Mouse (Mus musculus): Measurements from ENCODE around the gene Hsd11b2. TPM values are rescaled to one million over a fixed set of nuclear protein-coding genes. Genes with fewer than 3 reads are reported as not detected.
"Not testable (repeated sequence)": the region's sequence is repeated elsewhere in the genome, so short reads cannot be mapped to it uniquely, and the experiment has no call there.

Hsd11b2 gene
- polyA plus RNA-seq, 1 experiment from 2014 or later: 6.1 TPM

GRCm38 (mm10) chr8:105546384-105547350 is 28.1 kb downstream of the Hsd11b2 start:
- no peak overlapping the region for H3K4me2 ChIP-seq (replicated peaks)
- H3K4me1 ChIP-seq: peaks cover 18% of the 10 kb centered on the region; the same call in 1 of the 2 replicates
- H3K9ac ChIP-seq: no peak overlapping the region
- no peak overlapping the region for H3K4me3 ChIP-seq
- H3K27me3 ChIP-seq: no peaks in the 10 kb centered on the region
- 63% methylated on average over 6 of the region's 6 CpGs for WGBS
- no peak for ATAC-seq (ENCODE audit: insufficient number of reproducible peaks, insufficient read depth, low FRiP score, low TSS enrichment)
- no peak overlapping the region for H3K27ac ChIP-seq
- H3K9me3 ChIP-seq: no peaks in the 10 kb centered on the region
- H3K36me3 ChIP-seq: no peaks in the 10 kb centered on the region

- H3K36me3 ChIP-seq: no peaks in the 10 kb centered on the region
These were observed 31.0 kb downstream of the Hsd11b2 start for GRCm38 (mm10) chr8:105549506-105549905.

GRCm38 (mm10) chr8:105550083-105550482 is 31.5 kb downstream of the Hsd11b2 start:
- Histone ChIP-seq H3K27ac (no peak overlapping the region), H3K4me2 (replicated peaks) (no peak overlapping the region), H3K9ac (no peak overlapping the region), H3K27me3 (no peaks in the 10 kb centered on the region), H3K9me3 (no peaks in the 10 kb centered on the region), H3K36me3 (no peaks in the 10 kb centered on the region), H3K4me3 (no peak overlapping the region), H3K4me1 (0 out of 2 replicates have a peak, but pooled peaks cover 9% of the 10 kb centered on the region)
- no peak for ATAC-seq (ENCODE audit: insufficient number of reproducible peaks, insufficient read depth, low FRiP score, low TSS enrichment)
- 72% methylated on average over 2 of the region's 2 CpGs for WGBS

More at GRCm38 (mm10) chr8:105549506-105549905, 31.0 kb downstream of the Hsd11b2 start:
- H3K27me3 ChIP-seq: no peaks in the 10 kb centered on the region
- H3K9me3 ChIP-seq: no peaks in the 10 kb centered on the region
- peaks cover 13% of the 10 kb centered on the region; the same call in 1 of the 2 replicates for H3K4me1 ChIP-seq
- 81% methylated on average over 1 of the region's 1 CpGs for WGBS
- no peak overlapping the region for H3K4me3 ChIP-seq
- no peak for ATAC-seq (ENCODE audit: insufficient number of reproducible peaks, insufficient read depth, low FRiP score, low TSS enrichment)
- no peak overlapping the region for H3K9ac ChIP-seq
- no peak overlapping the region for H3K4me2 ChIP-seq (replicated peaks)
- H3K27ac ChIP-seq: no peak overlapping the region

GRCm38 (mm10) chr8:105552032-105552431 is 33.5 kb downstream of the Hsd11b2 start:
- 89% methylated on average over 2 of the region's 2 CpGs for WGBS
- no peak for ATAC-seq (ENCODE audit: insufficient number of reproducible peaks, insufficient read depth, low FRiP score, low TSS enrichment)
- no peak overlapping the region for H3K4me2 ChIP-seq (replicated peaks)
- H3K9ac ChIP-seq: no peak overlapping the region
- H3K27me3 ChIP-seq: no peaks in the 10 kb centered on the region
- no peaks in the 10 kb centered on the region for H3K36me3 ChIP-seq
- H3K9me3 ChIP-seq: no peaks in the 10 kb centered on the region
- 0 out of 2 replicates have a peak, but pooled peaks cover 4% of the 10 kb centered on the region for H3K4me1 ChIP-seq
- H3K4me3 ChIP-seq: no peak overlapping the region
- no peak overlapping the region for H3K27ac ChIP-seq

- H3K4me2 ChIP-seq (replicated peaks): no peak overlapping the region
- no peak overlapping the region for H3K27ac ChIP-seq
- 81% methylated on average over 1 of the region's 1 CpGs for WGBS
- no peak overlapping the region for H3K9ac ChIP-seq
- H3K4me1 ChIP-seq: no peaks in the 10 kb centered on the region
- H3K36me3 ChIP-seq: no peaks in the 10 kb centered on the region
- no peak overlapping the region for H3K4me3 ChIP-seq
- no peaks in the 10 kb centered on the region for H3K9me3 ChIP-seq
- ATAC-seq (ENCODE audit: insufficient number of reproducible peaks, insufficient read depth, low FRiP score, low TSS enrichment): no peak
- no peaks in the 10 kb centered on the region for H3K27me3 ChIP-seq
These were observed 34.3 kb downstream of the Hsd11b2 start for GRCm38 (mm10) chr8:105552824-105553223.

GRCm38 (mm10) chr8:105554087-105554486 is 35.5 kb downstream of the Hsd11b2 start:
- no peak overlapping the region for H3K9ac ChIP-seq
- H3K4me3 ChIP-seq: no peak overlapping the region
- H3K4me1 ChIP-seq: no peaks in the 10 kb centered on the region
- H3K27ac ChIP-seq: no peak overlapping the region
- no peak for ATAC-seq (ENCODE audit: insufficient number of reproducible peaks, insufficient read depth, low FRiP score, low TSS enrichment)
- H3K9me3 ChIP-seq: no peaks in the 10 kb centered on the region
- H3K27me3 ChIP-seq: no peaks in the 10 kb centered on the region
- no peaks in the 10 kb centered on the region for H3K36me3 ChIP-seq
- H3K4me2 ChIP-seq (replicated peaks): no peak overlapping the region

GRCm38 (mm10) chr8:105555230-105555629 is 36.7 kb downstream of the Hsd11b2 start:
- Histone ChIP-seq H3K27me3 (no peaks in the 10 kb centered on the region), H3K27ac (no peak overlapping the region)
- WGBS: 73% methylated on average over 3 of the region's 3 CpGs

GRCm38 (mm10) chr8:105562863-105563262 is 44.3 kb downstream of the Hsd11b2 start:
- ATAC-seq (ENCODE audit: insufficient number of reproducible peaks, insufficient read depth, low FRiP score, low TSS enrichment): no peak
- 87% methylated on average over 3 of the region's 3 CpGs for WGBS
- H3K9ac ChIP-seq: no peak overlapping the region
- no peak overlapping the region for H3K27ac ChIP-seq
- peaks cover 6% of the 10 kb centered on the region; the same call in 1 of the 2 replicates for H3K27me3 ChIP-seq
- H3K4me1 ChIP-seq: peaks cover 20% of the 10 kb centered on the region
- H3K4me2 ChIP-seq (replicated peaks): no peak overlapping the region
- H3K9me3 ChIP-seq: no peaks in the 10 kb centered on the region
- no peak overlapping the region for H3K4me3 ChIP-seq
- H3K36me3 ChIP-seq: no peaks in the 10 kb centered on the region; the same call in 1 of the 2 replicates

More at GRCm38 (mm10) chr8:105555230-105555629, 36.7 kb downstream of the Hsd11b2 start:
- Histone ChIP-seq H3K9me3 (no peaks in the 10 kb centered on the region), H3K9ac (no peak overlapping the region), H3K4me2 (replicated peaks) (no peak overlapping the region), H3K4me3 (no peak overlapping the region), H3K4me1 (no peaks in the 10 kb centered on the region), H3K36me3 (no peaks in the 10 kb centered on the region; the same call in 1 of the 2 replicates)
- no peak for ATAC-seq (ENCODE audit: insufficient number of reproducible peaks, insufficient read depth, low FRiP score, low TSS enrichment)

- 83% methylated on average over 1 of the region's 1 CpGs for WGBS
- Histone ChIP-seq H3K4me3 (no peak overlapping the region), H3K9ac (no peak overlapping the region), H3K27ac (no peak overlapping the region), H3K4me1 (peaks cover 20% of the 10 kb centered on the region), H3K9me3 (no peaks in the 10 kb centered on the region), H3K27me3 (peaks cover 6% of the 10 kb centered on the region; the same call in 1 of the 2 replicates), H3K4me2 (replicated peaks) (no peak overlapping the region), H3K36me3 (no peaks in the 10 kb centered on the region; the same call in 1 of the 2 replicates)
- no peak for ATAC-seq (ENCODE audit: insufficient number of reproducible peaks, insufficient read depth, low FRiP score, low TSS enrichment)
These were observed 45.3 kb downstream of the Hsd11b2 start for GRCm38 (mm10) chr8:105563871-105564270.

- peak overlapping the region; percentile 83 for H3K4me2 ChIP-seq (replicated peaks)
- not testable (repeated sequence) for H3K27ac ChIP-seq; H3K27me3 ChIP-seq; H3K36me3 ChIP-seq; ATAC-seq (ENCODE audit: insufficient number of reproducible peaks, insufficient read depth, low FRiP score, low TSS enrichment); H3K9me3 ChIP-seq
- H3K9ac ChIP-seq: peak overlapping the region; percentile 84
- peak overlapping the region; percentile 93 for H3K4me3 ChIP-seq
- 82% methylated on average over 9 of the region's 9 CpGs for WGBS
- peaks cover 20% of the 10 kb centered on the region for H3K4me1 ChIP-seq
These were observed 46.1 kb downstream of the Hsd11b2 start for GRCm38 (mm10) chr8:105564573-105565229.

GRCm38 (mm10) chr8:105565401-105565881 is 46.9 kb downstream of the Hsd11b2 start:
- Histone ChIP-seq H3K4me3 (peak overlapping the region; percentile 93), H3K9me3 (no peaks in the 10 kb centered on the region), H3K36me3 (no peaks in the 10 kb centered on the region), H3K27ac (peak overlapping the region; percentile 63), H3K27me3 (peaks cover 6% of the 10 kb centered on the region; the same call in 1 of the 2 replicates), H3K4me2 (replicated peaks) (peak overlapping the region; percentile 83), H3K9ac (peak overlapping the region; percentile 84), H3K4me1 (peaks cover 20% of the 10 kb centered on the region)
- under 1% methylated on average over 31 of the region's 31 CpGs for WGBS
- peak; percentile 64 for ATAC-seq (ENCODE audit: insufficient number of reproducible peaks, insufficient read depth, low FRiP score, low TSS enrichment)

Data from embryonic facial prominence, embryonic 12.5 days (tissue).